Mouse (Mus musculus) embryonic facial prominence, embryonic 10.5 days (tissue): ENCODE results near the gene Fgf14. TPM values are rescaled to one million over a fixed set of nuclear protein-coding genes. Genes with fewer than 3 reads are reported as not detected.

ENCODE experiments used
- DNase-seq: peaks from one replicate; pipeline ENCODE4 v3.0.0-alpha.2; 2017; ENCODE audit warnings: low spot score
- H3K27ac ChIP-seq: fragments of 300-500 bp; sonication (generic); replicated peaks from 2 replicates; pipeline ENCODE4 v1.5.1; 2016; ENCODE audit warnings: mild to moderate bottlenecking
- H3K27me3 ChIP-seq: fragments of 300-500 bp; sonication (generic); replicated peaks from 2 replicates; pipeline ENCODE4 v1.6.1; 2016; ENCODE audit warnings: low read depth, mild to moderate bottlenecking; ENCODE audit not compliant: poor library complexity, severe bottlenecking
- H3K36me3 ChIP-seq: fragments of 300-500 bp; sonication (generic); replicated peaks from 2 replicates; pipeline ENCODE4 v1.6.1; 2016; ENCODE audit warnings: mild to moderate bottlenecking, moderate library complexity
- H3K4me1 ChIP-seq: fragments of 300-500 bp; sonication (generic); 2 replicates; pipeline ENCODE4 v1.6.1; 2016
- H3K4me3 ChIP-seq: fragments of 300-500 bp; sonication (generic); 2 replicates; pipeline ENCODE4 v1.5.1; 2016; ENCODE audit warnings: mild to moderate bottlenecking, moderate library complexity
- H3K9me3 ChIP-seq: fragments of 300-500 bp; sonication (generic); 2 replicates; pipeline ENCODE4 v1.6.1; 2016; ENCODE audit warnings: mild to moderate bottlenecking
- WGBS: fragments of 180-500 bp; shearing (Covaris S2); methylation state at CpG from one replicate; pipeline ENCODE4 v1.1.7; 2016; 5-methylcytosine and 5-hydroxymethylcytosine counted together
- polyA plus RNA-seq: library from polyadenylated mRNA; unstranded; fragments of >200 nt; fragmentation: Nextera tagmentation; extraction: Ambion mirVana; gene quantifications from 2 replicates; pipeline ENCODE4 v1.2.1, GENCODE M21; 2016

Gene Fgf14
- 1.0 and 1.2 TPM in 2 replicates for polyA plus RNA-seq

DNA sequence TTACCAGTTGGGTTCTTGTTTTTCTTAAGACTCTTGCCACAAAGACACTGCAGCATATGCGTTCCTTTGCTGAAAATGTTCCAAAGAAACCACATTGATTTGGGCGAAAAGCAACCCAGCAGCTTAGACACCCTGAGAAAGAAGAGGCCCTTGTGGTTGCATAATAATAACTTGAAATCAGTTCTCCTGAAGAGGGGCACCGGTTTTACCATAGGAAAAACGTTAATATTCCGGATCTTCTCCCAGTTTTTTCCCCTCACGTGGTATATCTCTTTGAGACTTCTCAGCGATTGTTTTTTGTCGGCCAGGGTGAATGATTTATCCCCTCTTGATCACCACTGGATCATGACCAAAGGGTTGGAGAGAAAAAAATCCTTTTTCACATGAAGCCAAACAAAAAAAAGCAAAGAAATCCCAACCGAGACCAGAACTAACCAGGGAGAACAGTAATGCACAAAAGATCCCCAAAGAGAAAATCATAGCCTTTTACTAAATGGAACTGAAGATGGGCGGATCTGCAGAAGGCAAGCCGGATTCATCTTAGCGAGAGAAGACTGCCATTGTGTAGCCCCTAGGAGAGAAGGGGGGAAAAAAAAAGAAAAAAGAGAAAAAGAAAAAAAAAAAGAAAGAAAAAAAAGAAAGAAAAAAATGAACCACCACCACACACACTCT, at the start of gene Fgf14:
Gene Fgf14 (minus strand): TSS at position 622 of the 672 bp plus-strand sequence.
- Histone ChIP-seq H3K9me3 (no peaks in the 10 kb centered on the region), H3K36me3 (no peaks in the 10 kb centered on the region), H3K4me3 (peak within 1 kb of the TSS; percentile 60), H3K27me3 (peaks cover 37% of the 10 kb centered on the region), H3K27ac (0 out of 2 replicates have a peak within 1 kb of the TSS, but pooled peaks have one; percentile 27), H3K4me1 (peaks cover 19% of the 10 kb centered on the region)
- DNase-seq: no peak
- 16% methylated on average over 12 of the region's 12 CpGs for WGBS

DNA sequence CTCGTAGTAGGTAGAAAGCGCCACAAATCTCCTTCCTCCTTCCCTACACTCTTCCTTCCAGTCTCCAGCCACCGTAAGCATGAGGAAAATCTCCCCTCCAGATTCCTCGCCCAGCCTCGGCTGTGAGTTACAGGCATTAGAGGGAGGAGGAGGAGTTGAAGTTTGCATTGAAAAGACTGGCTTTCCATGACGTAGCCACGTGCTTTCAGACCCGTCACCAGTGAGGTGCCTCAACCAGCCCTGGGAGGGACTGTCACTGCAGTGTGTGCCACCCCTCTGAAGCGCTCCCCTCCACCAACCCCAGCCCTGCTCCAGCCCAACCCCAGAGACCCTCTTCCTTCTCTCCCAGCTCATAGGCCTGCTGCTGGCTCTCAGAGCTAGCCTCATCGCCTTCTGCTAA, 452 bp upstream of the Fgf14 start:
- peaks cover 37% of the 10 kb centered on the region for H3K27me3 ChIP-seq
- H3K4me1 ChIP-seq: peaks cover 19% of the 10 kb centered on the region
- WGBS: 2% methylated on average over 10 of the region's 10 CpGs
- peak overlapping the region; percentile 60 for H3K4me3 ChIP-seq
- no peaks in the 10 kb centered on the region for H3K9me3 ChIP-seq
- no peaks in the 10 kb centered on the region for H3K36me3 ChIP-seq
- DNase-seq: peak; percentile 60
- 0 out of 2 replicates have a peak overlapping the region, but pooled peaks have one; percentile 27 for H3K27ac ChIP-seq

DNA sequence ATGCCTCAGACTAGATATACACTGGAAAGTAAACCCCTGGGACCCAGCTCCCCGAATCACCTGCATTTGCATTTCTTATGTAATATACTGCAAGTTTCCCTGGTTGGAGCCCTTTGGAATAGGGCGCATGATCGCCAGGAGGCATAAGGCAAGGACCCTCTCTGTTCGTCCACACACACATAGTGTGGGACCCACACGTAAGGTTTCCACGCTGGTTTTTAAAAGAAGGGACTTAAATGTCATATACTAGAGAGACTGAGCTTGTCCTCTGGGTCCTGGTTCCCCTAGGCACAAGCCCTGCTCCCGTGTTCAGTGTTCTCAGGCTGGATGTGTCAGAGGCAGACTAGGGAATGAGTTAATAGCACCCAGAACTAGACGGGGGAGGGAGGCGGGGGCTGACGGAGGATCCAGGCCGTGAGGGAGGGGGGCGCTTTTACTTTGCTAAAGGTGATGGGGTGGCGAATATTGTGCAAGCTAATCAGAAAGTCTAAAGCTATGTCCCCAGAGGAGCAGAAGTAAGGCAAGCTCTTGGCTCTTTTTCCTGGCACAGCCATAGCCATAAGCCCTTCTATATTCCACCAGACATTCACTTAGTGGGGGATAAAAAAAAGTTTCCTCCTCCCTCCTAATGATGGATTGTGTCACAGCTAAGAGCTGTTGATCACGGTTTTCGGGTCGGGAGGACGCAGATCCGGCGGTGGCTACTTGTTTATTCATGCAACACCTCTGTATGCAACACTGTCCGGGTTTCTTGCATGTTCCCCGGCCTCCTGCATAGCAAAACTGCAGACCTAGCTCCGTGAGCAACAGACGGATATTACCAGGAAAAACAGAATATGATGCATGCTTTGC, 1.0 kb downstream of the Fgf14 start:
- H3K27me3 ChIP-seq: peaks cover 37% of the 10 kb centered on the region
- H3K27ac ChIP-seq: no peak overlapping the region
- peak; percentile 37 for DNase-seq
- peak overlapping the region; percentile 60 for H3K4me3 ChIP-seq
- no peaks in the 10 kb centered on the region for H3K9me3 ChIP-seq
- no peaks in the 10 kb centered on the region for H3K36me3 ChIP-seq
- H3K4me1 ChIP-seq: peaks cover 19% of the 10 kb centered on the region
- WGBS: 14% methylated on average over 23 of the region's 23 CpGs

DNA sequence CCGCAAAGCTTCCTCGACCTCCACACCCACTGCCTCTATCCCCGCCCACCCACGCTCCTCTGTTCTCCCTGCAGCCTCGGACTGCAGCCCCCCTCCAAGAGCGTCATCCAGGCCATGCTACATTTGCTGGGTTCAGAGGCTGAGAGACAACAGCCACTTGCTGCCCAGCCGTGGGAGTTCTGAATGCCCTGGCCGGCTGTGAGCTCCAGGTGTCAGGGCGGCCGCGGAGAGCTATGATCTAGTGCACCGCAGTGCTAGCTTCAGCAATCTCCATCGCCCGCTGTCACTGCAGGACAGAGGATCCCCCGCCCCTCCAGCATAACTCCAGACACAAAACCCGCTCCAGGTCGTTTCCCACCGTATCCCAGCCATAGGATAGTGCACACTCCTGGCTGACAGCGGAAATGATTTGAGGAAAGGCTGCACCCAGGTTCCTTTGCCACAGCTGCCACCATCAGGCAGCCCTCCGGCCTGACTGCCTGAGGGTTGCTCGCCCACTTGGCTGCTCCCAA, 1.7 kb downstream of the Fgf14 start:
- no peaks in the 10 kb centered on the region for H3K9me3 ChIP-seq
- peak overlapping the region; percentile 60 for H3K4me3 ChIP-seq
- peaks cover 37% of the 10 kb centered on the region for H3K27me3 ChIP-seq
- peak; percentile 46 for DNase-seq
- H3K36me3 ChIP-seq: no peaks in the 10 kb centered on the region
- peaks cover 21% of the 10 kb centered on the region for H3K4me1 ChIP-seq
- WGBS: 1% methylated on average over 21 of the region's 21 CpGs
- H3K27ac ChIP-seq: no peak overlapping the region

DNA sequence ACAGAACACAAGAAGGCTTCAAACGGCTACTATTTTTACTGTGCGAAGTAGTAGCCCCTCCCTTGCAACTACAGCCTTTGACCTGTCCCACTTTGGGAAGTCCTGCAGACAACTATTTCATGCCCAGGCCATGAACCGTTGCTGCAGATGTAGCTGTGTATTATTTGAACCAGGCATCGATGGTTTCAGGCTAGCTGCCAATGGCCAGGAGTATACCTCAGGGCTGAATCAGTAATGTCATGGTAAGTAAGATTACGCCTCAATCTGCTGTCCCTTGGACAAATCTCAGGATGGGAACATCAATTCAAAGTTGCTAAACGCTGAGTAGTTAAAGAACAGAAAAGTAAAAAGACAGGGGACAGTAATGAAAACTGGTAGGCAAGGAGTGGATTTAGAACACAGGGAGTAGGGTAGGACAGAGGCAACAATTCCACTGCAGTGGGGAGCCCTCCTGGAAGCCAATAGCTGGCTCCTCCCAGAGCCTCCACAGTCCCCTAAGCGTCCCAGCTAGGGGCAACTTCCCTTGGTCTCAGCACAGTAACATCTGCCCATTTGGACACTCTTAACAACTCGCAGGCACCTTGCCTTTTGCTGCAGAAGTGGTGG, 2.3 kb downstream of the Fgf14 start:
- Histone ChIP-seq H3K27me3 (peaks cover 37% of the 10 kb centered on the region), H3K4me1 (peaks cover 26% of the 10 kb centered on the region), H3K27ac (no peak overlapping the region), H3K4me3 (peak overlapping the region; percentile 60), H3K9me3 (no peaks in the 10 kb centered on the region), H3K36me3 (no peaks in the 10 kb centered on the region)
- DNase-seq: no peak
- 40% methylated on average over 8 of the region's 8 CpGs for WGBS

DNA sequence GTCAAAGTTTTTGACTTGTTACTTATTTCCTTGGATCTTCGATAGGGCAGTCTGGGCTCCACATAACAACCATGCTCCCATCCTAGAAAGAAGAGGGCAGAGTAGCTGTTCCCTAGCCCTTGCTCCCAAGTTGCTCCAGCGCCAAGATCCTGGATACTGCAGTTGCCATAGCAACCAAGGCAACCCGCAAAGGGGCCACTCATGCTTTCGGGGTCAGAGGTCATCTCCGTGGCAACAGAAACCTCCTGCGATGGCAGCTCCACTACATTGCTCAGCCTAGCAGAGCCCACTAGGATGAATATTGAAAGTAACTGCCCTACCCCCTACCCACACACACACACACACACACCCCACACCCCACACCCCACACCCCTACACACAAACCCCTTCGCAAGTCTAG, 7.2 kb downstream of the Fgf14 start:
- Histone ChIP-seq H3K27me3 (peaks cover 5% of the 10 kb centered on the region), H3K27ac (peak overlapping the region; percentile 57; the same call in 1 of the 2 replicates), H3K36me3 (no peaks in the 10 kb centered on the region), H3K4me3 (no peak overlapping the region), H3K4me1 (peaks cover 14% of the 10 kb centered on the region), H3K9me3 (no peaks in the 10 kb centered on the region)
- WGBS: 8% methylated on average over 7 of the region's 7 CpGs
- DNase-seq: peak; percentile 92

DNA sequence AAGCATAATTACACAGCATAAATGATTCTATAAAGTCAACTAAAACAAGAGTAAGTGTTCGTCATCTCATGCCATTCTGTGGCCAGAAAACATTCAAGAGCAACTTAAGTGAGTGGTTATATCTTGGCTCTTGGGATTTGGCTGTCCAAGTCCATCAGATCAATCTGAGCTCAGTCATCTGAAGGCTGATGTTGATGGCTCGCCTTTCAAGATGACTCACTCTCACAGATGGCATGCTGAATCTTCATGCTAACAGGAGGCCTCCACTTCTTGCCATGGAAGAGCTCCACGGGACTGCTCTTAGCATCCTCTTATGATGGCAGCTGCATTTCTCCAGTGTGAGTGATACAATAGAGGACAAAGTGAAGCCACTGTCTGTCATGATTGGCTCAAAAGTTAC, 34.1 kb downstream of the Fgf14 start:
- H3K4me1 ChIP-seq: no peaks in the 10 kb centered on the region
- WGBS: 74% methylated on average over 3 of the region's 3 CpGs
- no peaks in the 10 kb centered on the region for H3K36me3 ChIP-seq
- no peak for DNase-seq
- H3K4me3 ChIP-seq: no peak overlapping the region
- H3K27ac ChIP-seq: no peak overlapping the region
- no peaks in the 10 kb centered on the region for H3K9me3 ChIP-seq
- H3K27me3 ChIP-seq: no peaks in the 10 kb centered on the region

DNA sequence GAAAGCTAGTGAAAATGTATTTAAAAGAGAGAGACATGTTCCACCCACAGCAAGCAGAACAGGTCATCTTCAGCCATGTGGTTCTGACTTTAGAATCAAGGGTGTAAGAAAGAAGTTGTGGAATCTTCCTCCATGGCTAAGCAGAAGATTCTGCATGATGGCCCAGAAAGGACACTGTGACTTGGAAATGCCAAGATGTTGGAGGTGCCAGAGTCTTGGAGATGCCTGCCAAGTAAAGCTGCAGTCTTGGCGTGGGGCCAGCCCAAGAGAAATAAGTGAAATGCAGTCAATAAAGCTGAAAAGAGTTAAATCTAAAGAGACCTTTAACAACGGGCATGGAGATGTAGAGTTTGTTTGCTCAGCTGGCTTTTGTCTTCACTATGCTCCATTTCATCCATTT, 42.0 kb downstream of the Fgf14 start:
- H3K9me3 ChIP-seq: no peaks in the 10 kb centered on the region
- no peak for DNase-seq
- 66% methylated on average over 2 of the region's 2 CpGs for WGBS
- no peaks in the 10 kb centered on the region for H3K27me3 ChIP-seq
- no peak overlapping the region for H3K27ac ChIP-seq
- no peaks in the 10 kb centered on the region for H3K36me3 ChIP-seq
- no peak overlapping the region for H3K4me3 ChIP-seq
- H3K4me1 ChIP-seq: no peaks in the 10 kb centered on the region

DNA sequence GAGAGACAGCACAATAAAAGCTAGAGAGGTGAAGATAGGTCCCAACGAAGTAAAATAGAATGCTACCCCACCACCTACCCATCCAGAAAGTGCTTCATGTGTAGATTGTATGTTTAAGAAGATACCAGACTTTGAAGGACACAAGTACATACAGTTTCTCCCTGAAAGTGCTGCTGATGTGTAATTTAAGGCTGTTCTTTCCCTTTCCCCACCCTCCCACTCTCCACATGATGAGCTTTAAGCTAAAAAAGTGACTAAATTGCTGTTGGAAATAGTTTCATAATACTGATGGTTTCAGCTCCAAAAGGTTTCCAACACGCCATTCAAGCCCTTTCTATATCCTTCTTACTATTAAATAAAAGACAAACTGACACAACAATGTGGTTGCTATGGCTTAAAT, 63.5 kb downstream of the Fgf14 start:
- no peaks in the 10 kb centered on the region for H3K9me3 ChIP-seq
- H3K27me3 ChIP-seq: no peaks in the 10 kb centered on the region
- no peaks in the 10 kb centered on the region for H3K36me3 ChIP-seq
- no peak for DNase-seq
- no peak overlapping the region for H3K4me3 ChIP-seq
- H3K4me1 ChIP-seq: no peaks in the 10 kb centered on the region
- WGBS: 65% methylated on average over 2 of the region's 2 CpGs
- H3K27ac ChIP-seq: no peak overlapping the region

DNA sequence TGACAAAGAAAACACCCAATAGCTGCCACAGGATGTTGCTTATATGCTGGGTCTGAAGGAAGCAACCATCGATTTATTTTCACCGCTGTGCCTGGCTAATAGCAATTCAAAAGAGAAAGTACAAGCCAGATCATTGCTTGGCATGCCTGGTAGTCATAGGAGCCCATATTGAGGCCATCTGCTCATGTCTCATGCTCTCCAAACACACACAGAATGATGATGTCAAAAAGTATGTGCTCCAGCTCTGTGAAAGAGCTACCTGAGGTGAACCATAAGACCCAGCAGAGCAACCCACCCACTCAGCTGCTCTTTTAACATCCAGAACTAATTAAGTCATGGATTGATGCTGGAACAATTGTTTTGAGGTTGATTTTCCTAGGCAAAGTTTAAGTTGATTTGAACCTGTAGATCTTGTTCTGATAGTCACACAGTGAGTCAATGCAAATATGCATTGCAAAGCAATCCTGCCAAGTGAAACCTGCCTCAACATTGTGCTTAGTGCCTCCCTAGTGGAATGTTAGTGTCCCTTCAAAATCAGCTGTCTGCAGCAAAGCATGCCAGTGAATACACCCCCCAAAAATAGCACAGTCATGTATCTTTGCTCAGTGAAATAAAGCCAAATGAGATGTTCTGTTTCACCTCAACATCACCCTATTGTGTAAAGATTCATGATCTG, 70.8 kb downstream of the Fgf14 start:
- no peak for DNase-seq
- Histone ChIP-seq H3K4me1 (no peaks in the 10 kb centered on the region), H3K9me3 (no peaks in the 10 kb centered on the region), H3K36me3 (no peaks in the 10 kb centered on the region), H3K27me3 (no peaks in the 10 kb centered on the region), H3K4me3 (no peak overlapping the region), H3K27ac (no peak overlapping the region)
- WGBS: 91% methylated on average over 2 of the region's 2 CpGs

DNA sequence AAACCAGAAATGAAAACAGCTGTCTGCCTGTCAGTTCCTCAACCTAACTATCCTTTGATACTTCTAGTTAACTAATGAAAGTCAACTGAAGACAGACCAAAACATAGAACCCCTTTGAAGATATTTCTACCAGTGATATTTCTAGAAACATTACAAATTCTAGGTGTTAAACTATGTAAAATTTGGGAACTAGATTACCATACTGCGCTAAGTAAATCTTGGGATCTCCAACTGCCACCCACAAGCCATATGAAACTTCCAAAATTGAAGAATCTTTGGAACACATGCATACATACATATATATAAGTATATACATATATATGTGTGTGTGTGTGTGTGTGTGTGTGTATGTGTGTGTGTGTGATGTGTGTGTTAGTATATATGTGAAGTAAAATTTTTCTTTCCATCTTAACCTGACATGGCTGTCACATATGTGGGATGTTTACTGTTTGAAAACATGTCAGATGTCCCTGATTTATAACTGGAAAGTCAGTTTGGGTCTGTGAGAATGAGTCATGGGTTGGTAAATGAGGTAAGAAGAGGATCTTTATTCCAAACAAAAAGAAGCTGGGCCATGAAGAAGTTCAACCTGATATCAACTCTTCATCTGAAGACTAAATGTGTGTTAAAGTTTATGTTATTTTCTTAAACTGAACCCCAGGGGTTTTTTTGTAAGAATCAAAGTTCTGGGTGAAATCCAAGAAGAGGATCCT, 71.7 kb downstream of the Fgf14 start:
- WGBS: 92% methylated on average over 1 of the region's 1 CpGs
- Histone ChIP-seq H3K27me3 (no peaks in the 10 kb centered on the region), H3K4me1 (no peaks in the 10 kb centered on the region), H3K9me3 (no peaks in the 10 kb centered on the region), H3K36me3 (no peaks in the 10 kb centered on the region), H3K4me3 (no peak overlapping the region), H3K27ac (no peak overlapping the region)
- DNase-seq: no peak
